Mouse (Mus musculus): ENCODE results near the gene Chfr.

The Chfr gene

GRCm38 (mm10) chr5:110135293-110136086 lies at the start of gene Chfr:
Gene Chfr, plus strand, starts transcription at chr5:110135842.
- peak; percentile 97 for DNase-seq (ENCODE audit: low read depth)

GRCm38 (mm10) chr5:110086161-110086866 lies 49.3 kb upstream of the Chfr start:
- DNase-seq (ENCODE audit: low read depth) = no peak

- no peak for DNase-seq (ENCODE audit: low read depth)
Measured at GRCm38 (mm10) chr5:110091546-110091945, 44.1 kb upstream of the Chfr start.

- DNase-seq (ENCODE audit: low read depth) = peak; percentile 95
Measured at GRCm38 (mm10) chr5:110094030-110094846, 41.4 kb upstream of the Chfr start, which contains the start of gene Gm35315. Gene Gm35315, minus strand, starts transcription at chr5:110094420.

- DNase-seq (ENCODE audit: low read depth) = no peak
Measured at GRCm38 (mm10) chr5:110094847-110095213, 40.8 kb upstream of the Chfr start.

- no peak for DNase-seq (ENCODE audit: low read depth)
Measured at GRCm38 (mm10) chr5:110098991-110099477, 36.6 kb upstream of the Chfr start.

- DNase-seq (ENCODE audit: low read depth) = no peak
Measured at GRCm38 (mm10) chr5:110099656-110100580, 35.7 kb upstream of the Chfr start, which contains the start of gene Plcxd1. Gene Plcxd1, plus strand, starts transcription at chr5:110099969.

GRCm38 (mm10) chr5:110100921-110101631 lies 34.6 kb upstream of the Chfr start:
- no peak for DNase-seq (ENCODE audit: low read depth)

GRCm38 (mm10) chr5:110101716-110102347 lies 33.8 kb upstream of the Chfr start:
- DNase-seq (ENCODE audit: low read depth) = no peak

GRCm38 (mm10) chr5:110102429-110102828 lies 33.2 kb upstream of the Chfr start:
- no peak for DNase-seq (ENCODE audit: low read depth)

GRCm38 (mm10) chr5:110102853-110103625 lies 32.6 kb upstream of the Chfr start:
- no peak for DNase-seq (ENCODE audit: low read depth)

GRCm38 (mm10) chr5:110103901-110104615 lies 31.6 kb upstream of the Chfr start:
- DNase-seq (ENCODE audit: low read depth) = no peak

GRCm38 (mm10) chr5:110104616-110105380 lies 30.8 kb upstream of the Chfr start:
- no peak for DNase-seq (ENCODE audit: low read depth)

GRCm38 (mm10) chr5:110106140-110106871 lies 29.3 kb upstream of the Chfr start:
- no peak for DNase-seq (ENCODE audit: low read depth)

GRCm38 (mm10) chr5:110106901-110107564 lies 28.6 kb upstream of the Chfr start:
- no peak for DNase-seq (ENCODE audit: low read depth)

- peak; percentile 97 for DNase-seq (ENCODE audit: low read depth)
Measured at GRCm38 (mm10) chr5:110107581-110108304, 27.9 kb upstream of the Chfr start, which contains the start of gene Gtpbp6. Gene Gtpbp6, minus strand, starts transcription at chr5:110108197.
